Mouse (Mus musculus): ENCODE results near the gene Theg. TPM values are rescaled to one million over a fixed set of nuclear protein-coding genes. Genes with fewer than 3 reads are reported as not detected.

Gene Theg
- total and polyA plus RNA-seq, 3 experiments: not detected

DNA sequence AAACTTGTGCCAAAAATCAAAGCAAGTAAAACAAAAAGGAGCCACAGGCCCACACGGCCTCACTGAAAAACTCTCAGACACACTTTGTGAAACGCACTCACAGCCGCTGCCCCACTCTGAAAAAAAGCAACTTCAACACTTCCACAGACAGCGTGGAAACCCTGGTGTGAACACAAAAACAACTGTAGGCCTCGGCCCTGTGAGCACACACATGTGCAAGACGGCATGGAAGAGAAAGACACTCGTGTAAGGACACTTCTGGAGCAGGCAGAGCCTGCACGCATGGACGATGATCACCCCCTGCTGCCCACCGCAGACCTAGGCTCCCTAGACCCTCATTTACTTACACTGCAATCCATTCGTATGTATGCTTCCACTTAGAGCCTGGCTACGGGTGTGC is 41.2 kb downstream of the Theg start:
- Histone ChIP-seq H3K4me3 (ENCODE audit: low read depth, low read length) (no peak overlapping the region), H3K4me1 (ENCODE audit: insufficient read depth, low read depth, low read length) (no peaks in the 10 kb centered on the region; the same call in 1 of the 2 replicates), H3K36me3 (replicated peaks) (no peaks in the 10 kb centered on the region), H3K27me3 (ENCODE audit: insufficient read depth, low read length) (no peaks in the 10 kb centered on the region; the same call in 1 of the 2 replicates), H3K9me3 (replicated peaks) (peaks cover 10% of the 10 kb centered on the region; the same call in 1 of the 2 replicates)
- ATAC-seq (ENCODE audit: extremely low read depth, insufficient number of reproducible peaks, low FRiP score, poor library complexity, severe bottlenecking) (no peak), DNase-seq (ENCODE audit: low spot score) (no peak)
- TF ChIP-seq POLR2AphosphoS5 (IDR thresholded peaks at IDR 0.05; ENCODE audit: insufficient replicate concordance, low read depth, low read length) (no peak), GATA1 (IDR thresholded peaks at IDR 0.05; ENCODE audit: borderline replicate concordance, low read length) (no peak), GATA2 (IDR thresholded peaks at IDR 0.05; ENCODE audit: borderline replicate concordance, low read depth, low read length) (no peak), TAL1 (conservative IDR thresholded peaks at IDR 0.05; ENCODE audit: low read depth, low read length) (no peak), CTCF (IDR thresholded peaks at IDR 0.05; ENCODE audit: low read depth, low read length) (no peak)

DNA sequence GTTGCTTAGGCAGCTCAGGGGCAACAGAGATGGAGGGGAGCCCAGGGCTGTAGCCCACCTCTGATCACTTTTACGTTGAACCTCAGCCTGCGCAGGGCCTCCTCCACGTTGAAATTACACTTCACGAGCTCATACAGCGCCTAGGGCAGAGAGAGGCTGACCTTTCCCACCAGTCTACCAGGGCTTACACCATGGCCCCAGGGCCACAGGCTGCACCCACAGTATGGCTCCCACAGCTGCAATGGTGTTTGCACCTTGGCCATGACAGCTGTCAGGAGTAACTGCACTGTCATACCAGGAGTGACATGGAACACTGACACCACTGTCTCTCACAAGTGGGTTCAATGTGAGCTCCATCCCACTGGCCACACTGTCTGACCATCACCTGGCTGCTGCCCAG is 42.5 kb downstream of the Theg start:
- ATAC-seq (ENCODE audit: extremely low read depth, insufficient number of reproducible peaks, low FRiP score, poor library complexity, severe bottlenecking): no peak
- Histone ChIP-seq H3K9me3 (replicated peaks) (peaks cover 8% of the 10 kb centered on the region; the same call in 1 of the 2 replicates), H3K36me3 (replicated peaks) (no peaks in the 10 kb centered on the region), H3K4me1 (ENCODE audit: insufficient read depth, low read depth, low read length) (no peaks in the 10 kb centered on the region; the same call in 1 of the 2 replicates), H3K27me3 (ENCODE audit: insufficient read depth, low read length) (no peaks in the 10 kb centered on the region; the same call in 1 of the 2 replicates), H3K4me3 (ENCODE audit: low read depth, low read length) (no peak overlapping the region)
- TF ChIP-seq TAL1 (conservative IDR thresholded peaks at IDR 0.05; ENCODE audit: low read depth, low read length): no peak
- no peak for TF ChIP-seq POLR2AphosphoS5 (IDR thresholded peaks at IDR 0.05; ENCODE audit: insufficient replicate concordance, low read depth, low read length)
- no peak for TF ChIP-seq GATA1 (IDR thresholded peaks at IDR 0.05; ENCODE audit: borderline replicate concordance, low read length)
- no peak for TF ChIP-seq CTCF (IDR thresholded peaks at IDR 0.05; ENCODE audit: low read depth, low read length)
- TF ChIP-seq GATA2 (IDR thresholded peaks at IDR 0.05; ENCODE audit: borderline replicate concordance, low read depth, low read length): no peak
- no peak for DNase-seq (ENCODE audit: low spot score)

GRCm38 (mm10) chr10:79543884-79544597 is 43.1 kb downstream of the Theg start:
- H3K9me3 ChIP-seq (replicated peaks): 0 out of 2 replicates have a peak, but pooled peaks cover 6% of the 10 kb centered on the region
- H3K36me3 ChIP-seq (replicated peaks): no peaks in the 10 kb centered on the region
- TF ChIP-seq TAL1 (conservative IDR thresholded peaks at IDR 0.05; ENCODE audit: low read depth, low read length): no peak
- TF ChIP-seq CTCF (IDR thresholded peaks at IDR 0.05; ENCODE audit: low read depth, low read length): no peak
- TF ChIP-seq POLR2AphosphoS5 (IDR thresholded peaks at IDR 0.05; ENCODE audit: insufficient replicate concordance, low read depth, low read length): no peak
- no peak for TF ChIP-seq GATA1 (IDR thresholded peaks at IDR 0.05; ENCODE audit: borderline replicate concordance, low read length)
- no peak for TF ChIP-seq GATA2 (IDR thresholded peaks at IDR 0.05; ENCODE audit: borderline replicate concordance, low read depth, low read length)
- no peak overlapping the region for H3K4me3 ChIP-seq (ENCODE audit: low read depth, low read length)
- DNase-seq (ENCODE audit: low spot score) (no peak), ATAC-seq (ENCODE audit: extremely low read depth, insufficient number of reproducible peaks, low FRiP score, poor library complexity, severe bottlenecking) (no peak)
- H3K4me1 ChIP-seq (ENCODE audit: insufficient read depth, low read depth, low read length): no peaks in the 10 kb centered on the region; the same call in 1 of the 2 replicates
- H3K27me3 ChIP-seq (ENCODE audit: insufficient read depth, low read length): no peaks in the 10 kb centered on the region; the same call in 1 of the 2 replicates

- H3K4me3 ChIP-seq (ENCODE audit: low read depth, low read length): no peak overlapping the region
- no peaks in the 10 kb centered on the region; the same call in 1 of the 2 replicates for H3K4me1 ChIP-seq (ENCODE audit: insufficient read depth, low read depth, low read length)
- ATAC-seq (ENCODE audit: extremely low read depth, insufficient number of reproducible peaks, low FRiP score, poor library complexity, severe bottlenecking): no peak
- no peaks in the 10 kb centered on the region for H3K36me3 ChIP-seq (replicated peaks)
- no peaks in the 10 kb centered on the region for H3K9me3 ChIP-seq (replicated peaks)
- no peak for TF ChIP-seq CTCF (IDR thresholded peaks at IDR 0.05; ENCODE audit: low read depth, low read length)
- no peak for TF ChIP-seq GATA2 (IDR thresholded peaks at IDR 0.05; ENCODE audit: borderline replicate concordance, low read depth, low read length)
- no peak for TF ChIP-seq GATA1 (IDR thresholded peaks at IDR 0.05; ENCODE audit: borderline replicate concordance, low read length)
- no peak for DNase-seq (ENCODE audit: low spot score)
- H3K27me3 ChIP-seq (ENCODE audit: insufficient read depth, low read length): no peaks in the 10 kb centered on the region; the same call in none of the 2 replicates
These were observed 45.0 kb downstream of the Theg start for GRCm38 (mm10) chr10:79542171-79542570.

- DNase-seq (ENCODE audit: low spot score) (no peak), ATAC-seq (ENCODE audit: extremely low read depth, insufficient number of reproducible peaks, low FRiP score, poor library complexity, severe bottlenecking) (no peak)
- Histone ChIP-seq H3K9me3 (replicated peaks) (no peaks in the 10 kb centered on the region), H3K36me3 (replicated peaks) (no peaks in the 10 kb centered on the region), H3K4me3 (ENCODE audit: low read depth, low read length) (no peak overlapping the region), H3K27me3 (ENCODE audit: insufficient read depth, low read length) (no peaks in the 10 kb centered on the region; the same call in none of the 2 replicates), H3K4me1 (ENCODE audit: insufficient read depth, low read depth, low read length) (no peaks in the 10 kb centered on the region; the same call in 1 of the 2 replicates)
- TF ChIP-seq POLR2AphosphoS5 (IDR thresholded peaks at IDR 0.05; ENCODE audit: insufficient replicate concordance, low read depth, low read length) (no peak), TAL1 (conservative IDR thresholded peaks at IDR 0.05; ENCODE audit: low read depth, low read length) (no peak), CTCF (IDR thresholded peaks at IDR 0.05; ENCODE audit: low read depth, low read length) (no peak), GATA2 (IDR thresholded peaks at IDR 0.05; ENCODE audit: borderline replicate concordance, low read depth, low read length) (no peak), GATA1 (IDR thresholded peaks at IDR 0.05; ENCODE audit: borderline replicate concordance, low read length) (no peak)
These were observed 45.6 kb downstream of the Theg start for GRCm38 (mm10) chr10:79541522-79541921.

- Histone ChIP-seq H3K36me3 (replicated peaks) (no peaks in the 10 kb centered on the region), H3K4me1 (ENCODE audit: insufficient read depth, low read depth, low read length) (no peaks in the 10 kb centered on the region; the same call in 1 of the 2 replicates), H3K27me3 (ENCODE audit: insufficient read depth, low read length) (no peaks in the 10 kb centered on the region; the same call in none of the 2 replicates), H3K4me3 (ENCODE audit: low read depth, low read length) (no peak overlapping the region), H3K9me3 (replicated peaks) (no peaks in the 10 kb centered on the region)
- DNase-seq (ENCODE audit: low spot score): no peak
- no peak for ATAC-seq (ENCODE audit: extremely low read depth, insufficient number of reproducible peaks, low FRiP score, poor library complexity, severe bottlenecking)
- TF ChIP-seq GATA1 (IDR thresholded peaks at IDR 0.05; ENCODE audit: borderline replicate concordance, low read length): no peak
These were observed 46.4 kb downstream of the Theg start for GRCm38 (mm10) chr10:79540746-79541145.
